Mouse (Mus musculus) liver, embryonic 14.5 days (tissue): ENCODE measurements around the gene Negr1.

Source experiments
- CTCF ChIP-seq: IDR thresholded peaks from 2 replicates; pipeline ENCODE4 v1.5.1; 2016; ENCODE audit warnings: antibody characterized with exemption, low read depth, control low read depth
- EP300 ChIP-seq: IDR thresholded peaks from 2 replicates; pipeline ENCODE4 v1.6.1; 2016; ENCODE audit warnings: antibody characterized with exemption, low read depth

GRCm38 (mm10) chr3:156947404-156947803 is 385.8 kb downstream of the Negr1 start:
- TF ChIP-seq CTCF (no peak), EP300 (no peak)
